Mouse (Mus musculus): ENCODE results near the gene Arhgap42. TPM values are rescaled to one million over a fixed set of nuclear protein-coding genes. Genes with fewer than 3 reads are reported as not detected.

The Arhgap42 gene
- total RNA-seq, 1 experiment = 4.3 TPM

DNA sequence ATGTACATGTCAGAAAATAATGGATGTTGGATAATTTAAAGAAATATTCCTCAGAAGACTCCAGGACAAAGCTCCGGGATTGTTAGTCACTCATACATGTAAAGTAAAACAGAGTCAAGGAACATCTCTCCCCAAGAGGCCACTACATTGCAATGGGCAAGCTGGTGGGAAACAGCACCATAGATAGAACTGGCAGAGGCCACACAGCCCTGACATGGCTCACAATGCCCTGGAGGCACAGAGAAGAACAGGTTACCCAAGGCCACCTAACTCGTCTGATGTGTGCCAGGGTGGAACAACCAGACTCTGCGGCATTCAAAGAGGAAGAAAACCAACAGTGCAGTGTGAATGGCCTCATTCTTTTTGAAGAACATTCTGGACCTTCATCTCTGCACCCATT is 50.7 kb downstream of the Arhgap42 start:
- no peak overlapping the region for H3K4me3 ChIP-seq (ENCODE audit: insufficient read depth in 1 of 2, low read depth in 1 of 2, low read length in 2 of 2, poor library complexity in 1 of 2, severe bottlenecking in 1 of 2)
- H3K4me1 ChIP-seq (ENCODE audit: control insufficient read depth in 2 of 2, insufficient read depth in 2 of 2, low read length in 2 of 2, poor library complexity in 1 of 2) = no peaks in the 10 kb centered on the region
- DNase-seq (ENCODE audit: low read depth, low spot score) = no peak
- no peak overlapping the region for H3K9ac ChIP-seq (ENCODE audit: insufficient read depth, low read depth, low read length, poor library complexity, severe bottlenecking)
- no peaks in the 10 kb centered on the region for H3K9me3 ChIP-seq (ENCODE audit: control insufficient read depth, insufficient read depth, low read depth, low read length)
- in situ Hi-C loops (cut with MboI; ENCODE audit: low sequenced_read_pairs in 2 of 2, unreplicated experiment in 2 of 2) = no loop called here
- no peaks in the 10 kb centered on the region for H3K36me3 ChIP-seq (ENCODE audit: control insufficient read depth, insufficient read depth, low read length, poor library complexity, severe bottlenecking)
- TF ChIP-seq CHD2 (IDR thresholded peaks at IDR 0.05; ENCODE audit: low read depth, low read length) = no peak
- no peak for TF ChIP-seq ZC3H11A (IDR thresholded peaks at IDR 0.05; ENCODE audit: borderline replicate concordance, low read depth, low read length)
- TF ChIP-seq HCFC1 (IDR thresholded peaks at IDR 0.05; ENCODE audit: borderline replicate concordance, insufficient read depth, low read length) = no peak
- no peak for TF ChIP-seq ZNF384 (IDR thresholded peaks at IDR 0.05; ENCODE audit: low read depth, low read length)
- TF ChIP-seq MAFK (IDR thresholded peaks at IDR 0.05; ENCODE audit: insufficient read depth, low read depth, low read length) = no peak
- H3K27ac ChIP-seq (ENCODE audit: insufficient read depth, low read depth, low read length, poor library complexity, severe bottlenecking) = no peak overlapping the region

DNA sequence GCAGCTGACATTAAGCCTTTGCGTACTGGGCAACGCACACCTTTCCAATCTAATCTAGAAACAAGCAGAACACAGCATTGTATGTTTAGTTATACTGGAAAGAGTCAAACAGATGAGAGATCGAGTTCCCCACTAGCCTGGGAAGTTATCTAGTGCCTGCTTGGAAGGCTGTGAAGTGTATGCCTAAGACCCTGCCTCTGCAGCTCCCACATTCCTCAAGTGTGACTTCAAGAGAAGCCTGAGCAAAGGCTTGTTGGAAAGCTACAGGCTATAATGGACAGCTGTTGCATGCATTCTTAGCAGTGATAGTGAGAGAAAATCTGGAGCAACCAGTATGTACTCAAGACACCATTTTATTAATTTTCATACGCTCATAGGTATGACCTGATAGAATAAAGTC is 61.2 kb downstream of the Arhgap42 start:
- H3K9me3 ChIP-seq (ENCODE audit: control insufficient read depth, insufficient read depth, low read depth, low read length) = no peaks in the 10 kb centered on the region
- no peak overlapping the region for H3K9ac ChIP-seq (ENCODE audit: insufficient read depth, low read depth, low read length, poor library complexity, severe bottlenecking)
- no peak overlapping the region for H3K4me3 ChIP-seq (ENCODE audit: insufficient read depth in 1 of 2, low read depth in 1 of 2, low read length in 2 of 2, poor library complexity in 1 of 2, severe bottlenecking in 1 of 2)
- in situ Hi-C loops (cut with MboI; ENCODE audit: low sequenced_read_pairs in 2 of 2, unreplicated experiment in 2 of 2) = no loop called here
- H3K27ac ChIP-seq (ENCODE audit: insufficient read depth, low read depth, low read length, poor library complexity, severe bottlenecking) = no peak overlapping the region
- DNase-seq (ENCODE audit: low read depth, low spot score) = no peak
- TF ChIP-seq MAFK (IDR thresholded peaks at IDR 0.05; ENCODE audit: insufficient read depth, low read depth, low read length) (no peak), CHD2 (IDR thresholded peaks at IDR 0.05; ENCODE audit: low read depth, low read length) (no peak), ZC3H11A (IDR thresholded peaks at IDR 0.05; ENCODE audit: borderline replicate concordance, low read depth, low read length) (no peak), HCFC1 (IDR thresholded peaks at IDR 0.05; ENCODE audit: borderline replicate concordance, insufficient read depth, low read length) (no peak), ZNF384 (IDR thresholded peaks at IDR 0.05; ENCODE audit: low read depth, low read length) (no peak)
- no peaks in the 10 kb centered on the region for H3K36me3 ChIP-seq (ENCODE audit: control insufficient read depth, insufficient read depth, low read length, poor library complexity, severe bottlenecking)
- peaks cover 0 to 3% of the 10 kb centered on the region in 2 experiments; a peak in 1 of 4 replicates for H3K4me1 ChIP-seq (ENCODE audit: control insufficient read depth in 2 of 2, insufficient read depth in 2 of 2, low read length in 2 of 2, poor library complexity in 1 of 2)

GRCm38 (mm10) chr9:9174924-9175323 is 64.0 kb downstream of the Arhgap42 start:
- in situ Hi-C loops (cut with MboI; ENCODE audit: low sequenced_read_pairs in 2 of 2, unreplicated experiment in 2 of 2) = no loop called here
- Histone ChIP-seq H3K4me1 (ENCODE audit: control insufficient read depth in 2 of 2, insufficient read depth in 2 of 2, low read length in 2 of 2, poor library complexity in 1 of 2) (no peaks in the 10 kb centered on the region), H3K9me3 (ENCODE audit: control insufficient read depth, insufficient read depth, low read depth, low read length) (no peaks in the 10 kb centered on the region), H3K9ac (ENCODE audit: insufficient read depth, low read depth, low read length, poor library complexity, severe bottlenecking) (no peak overlapping the region), H3K4me3 (ENCODE audit: insufficient read depth in 1 of 2, low read depth in 1 of 2, low read length in 2 of 2, poor library complexity in 1 of 2, severe bottlenecking in 1 of 2) (no peak overlapping the region), H3K36me3 (ENCODE audit: control insufficient read depth, insufficient read depth, low read length, poor library complexity, severe bottlenecking) (no peaks in the 10 kb centered on the region), H3K27ac (ENCODE audit: insufficient read depth, low read depth, low read length, poor library complexity, severe bottlenecking) (no peak overlapping the region)
- DNase-seq (ENCODE audit: low read depth, low spot score) = no peak
- no peak for TF ChIP-seq CHD2 (IDR thresholded peaks at IDR 0.05; ENCODE audit: low read depth, low read length)
- no peak for TF ChIP-seq HCFC1 (IDR thresholded peaks at IDR 0.05; ENCODE audit: borderline replicate concordance, insufficient read depth, low read length)
- TF ChIP-seq ZC3H11A (IDR thresholded peaks at IDR 0.05; ENCODE audit: borderline replicate concordance, low read depth, low read length) = no peak
- no peak for TF ChIP-seq MAFK (IDR thresholded peaks at IDR 0.05; ENCODE audit: insufficient read depth, low read depth, low read length)
- TF ChIP-seq ZNF384 (IDR thresholded peaks at IDR 0.05; ENCODE audit: low read depth, low read length) = no peak

- Histone ChIP-seq H3K36me3 (ENCODE audit: control insufficient read depth, insufficient read depth, low read length, poor library complexity, severe bottlenecking) (no peaks in the 10 kb centered on the region), H3K27ac (ENCODE audit: insufficient read depth, low read depth, low read length, poor library complexity, severe bottlenecking) (no peak overlapping the region), H3K9ac (ENCODE audit: insufficient read depth, low read depth, low read length, poor library complexity, severe bottlenecking) (no peak overlapping the region), H3K4me1 (ENCODE audit: control insufficient read depth in 2 of 2, insufficient read depth in 2 of 2, low read length in 2 of 2, poor library complexity in 1 of 2) (no peaks in the 10 kb centered on the region), H3K4me3 (ENCODE audit: insufficient read depth in 1 of 2, low read depth in 1 of 2, low read length in 2 of 2, poor library complexity in 1 of 2, severe bottlenecking in 1 of 2) (no peak overlapping the region), H3K9me3 (ENCODE audit: control insufficient read depth, insufficient read depth, low read depth, low read length) (no peaks in the 10 kb centered on the region)
- no peak for TF ChIP-seq CHD2 (IDR thresholded peaks at IDR 0.05; ENCODE audit: low read depth, low read length)
- in situ Hi-C loops (cut with MboI; ENCODE audit: low sequenced_read_pairs in 2 of 2, unreplicated experiment in 2 of 2) = no loop called here
- DNase-seq (ENCODE audit: low read depth, low spot score) = no peak
Measured at GRCm38 (mm10) chr9:9174206-9174605, 64.7 kb downstream of the Arhgap42 start.

GRCm38 (mm10) chr9:9173091-9173490 is 65.8 kb downstream of the Arhgap42 start:
- Histone ChIP-seq H3K4me3 (ENCODE audit: insufficient read depth in 1 of 2, low read depth in 1 of 2, low read length in 2 of 2, poor library complexity in 1 of 2, severe bottlenecking in 1 of 2) (no peak overlapping the region), H3K27ac (ENCODE audit: insufficient read depth, low read depth, low read length, poor library complexity, severe bottlenecking) (no peak overlapping the region), H3K36me3 (ENCODE audit: control insufficient read depth, insufficient read depth, low read length, poor library complexity, severe bottlenecking) (no peaks in the 10 kb centered on the region), H3K9me3 (ENCODE audit: control insufficient read depth, insufficient read depth, low read depth, low read length) (no peaks in the 10 kb centered on the region), H3K4me1 (ENCODE audit: control insufficient read depth in 2 of 2, insufficient read depth in 2 of 2, low read length in 2 of 2, poor library complexity in 1 of 2) (no peaks in the 10 kb centered on the region), H3K9ac (ENCODE audit: insufficient read depth, low read depth, low read length, poor library complexity, severe bottlenecking) (no peak overlapping the region)
- TF ChIP-seq ZNF384 (IDR thresholded peaks at IDR 0.05; ENCODE audit: low read depth, low read length) (no peak), MAFK (IDR thresholded peaks at IDR 0.05; ENCODE audit: insufficient read depth, low read depth, low read length) (no peak), HCFC1 (IDR thresholded peaks at IDR 0.05; ENCODE audit: borderline replicate concordance, insufficient read depth, low read length) (no peak), ZC3H11A (IDR thresholded peaks at IDR 0.05; ENCODE audit: borderline replicate concordance, low read depth, low read length) (no peak), CHD2 (IDR thresholded peaks at IDR 0.05; ENCODE audit: low read depth, low read length) (no peak)
- in situ Hi-C loops (cut with MboI; ENCODE audit: low sequenced_read_pairs in 2 of 2, unreplicated experiment in 2 of 2) = no loop called here
- DNase-seq (ENCODE audit: low read depth, low spot score) = no peak
